Mouse (Mus musculus): ENCODE results near the gene Ntn4.

The Ntn4 gene

GRCm38 (mm10) chr10:93641821-93642746 is 1.6 kb downstream of the Ntn4 start:
- no peak for DNase-seq (ENCODE audit: low spot score)

- no peak for DNase-seq (ENCODE audit: low spot score)
Measured at GRCm38 (mm10) chr10:93642897-93643296, 2.4 kb downstream of the Ntn4 start.

- no peak for DNase-seq (ENCODE audit: low spot score)
Measured at GRCm38 (mm10) chr10:93644451-93644941, 4.0 kb downstream of the Ntn4 start.

GRCm38 (mm10) chr10:93647655-93648561 is 7.4 kb downstream of the Ntn4 start:
- DNase-seq (ENCODE audit: low spot score), result peak; percentile 36

- no peak for DNase-seq (ENCODE audit: low spot score)
Measured at GRCm38 (mm10) chr10:93648598-93649102, 8.2 kb downstream of the Ntn4 start.

GRCm38 (mm10) chr10:93649127-93649526 is 8.6 kb downstream of the Ntn4 start:
- no peak for DNase-seq (ENCODE audit: low spot score)

GRCm38 (mm10) chr10:93649600-93649999 is 9.1 kb downstream of the Ntn4 start:
- no peak for DNase-seq (ENCODE audit: low spot score)

GRCm38 (mm10) chr10:93653322-93653721 is 12.8 kb downstream of the Ntn4 start:
- no peak for DNase-seq (ENCODE audit: low spot score)

GRCm38 (mm10) chr10:93655428-93655827 is 14.9 kb downstream of the Ntn4 start:
- no peak for DNase-seq (ENCODE audit: low spot score)

GRCm38 (mm10) chr10:93659792-93660191 is 19.3 kb downstream of the Ntn4 start:
- DNase-seq (ENCODE audit: low spot score), result no peak

- no peak for DNase-seq (ENCODE audit: low spot score)
Measured at GRCm38 (mm10) chr10:93661348-93661991, 21.0 kb downstream of the Ntn4 start.

- no peak for DNase-seq (ENCODE audit: low spot score)
Measured at GRCm38 (mm10) chr10:93662018-93662417, 21.5 kb downstream of the Ntn4 start.

- no peak for DNase-seq (ENCODE audit: low spot score)
Measured at GRCm38 (mm10) chr10:93666222-93666621, 25.7 kb downstream of the Ntn4 start.

- no peak for DNase-seq (ENCODE audit: low spot score)
Measured at GRCm38 (mm10) chr10:93666996-93667395, 26.5 kb downstream of the Ntn4 start.

- no peak for DNase-seq (ENCODE audit: low spot score)
Measured at GRCm38 (mm10) chr10:93672646-93673479, 32.4 kb downstream of the Ntn4 start.

- DNase-seq (ENCODE audit: low spot score), result no peak
Measured at GRCm38 (mm10) chr10:93679191-93680007, 38.9 kb downstream of the Ntn4 start.

- DNase-seq (ENCODE audit: low spot score), result no peak
Measured at GRCm38 (mm10) chr10:93680680-93681377, 40.3 kb downstream of the Ntn4 start.

GRCm38 (mm10) chr10:93682185-93682747 is 41.8 kb downstream of the Ntn4 start:
- DNase-seq (ENCODE audit: low spot score), result no peak

GRCm38 (mm10) chr10:93683185-93683584 is 42.7 kb downstream of the Ntn4 start:
- no peak for DNase-seq (ENCODE audit: low spot score)
